Mouse (Mus musculus) lung, adult 10 weeks (tissue): ENCODE results near the gene D030056L22Rik. TPM values are rescaled to one million over a fixed set of nuclear protein-coding genes. Genes with fewer than 3 reads are reported as not detected.

Experiments used
- polyA plus RNA-seq: library from polyadenylated mRNA; stranded (reverse); fragments of 350-450 nt; fragmentation: Illumina TruSeq; extraction: RNeasy Lipid Tissue Mini Kit (QIAGEN cat#74804); gene quantifications from one replicate; pipeline ENCODE4 v1.2.3, GENCODE M21; 2014; ENCODE audit warnings: low read depth, low replicate concordance; ENCODE audit not compliant: insufficient read depth

Gene D030056L22Rik
- polyA plus RNA-seq = 21.4 TPM

DNA sequence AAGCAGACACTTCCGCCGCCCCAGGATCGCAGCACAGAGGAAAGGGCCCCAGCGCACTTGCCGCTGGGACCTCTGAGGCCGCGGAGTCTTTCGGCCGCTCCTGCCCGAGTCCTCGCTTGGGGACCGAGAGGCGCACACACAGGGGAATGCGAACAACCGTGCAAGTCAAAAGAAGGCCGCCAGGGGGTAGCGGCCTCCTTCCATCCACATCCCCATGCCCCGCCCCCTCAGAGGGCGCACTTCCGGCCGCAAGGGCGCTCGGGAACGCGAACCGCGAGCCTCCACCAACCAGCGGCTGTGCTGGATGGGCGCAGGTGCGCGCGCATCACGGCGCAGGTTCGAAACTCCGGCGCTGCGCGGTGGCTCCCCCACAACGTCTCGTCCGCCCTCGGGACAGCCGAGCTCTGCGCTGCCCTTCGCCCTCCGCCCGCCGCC, at the start of gene D030056L22Rik:
D030056L22Rik (plus strand) TSS at position 328 of the 435 bp plus-strand sequence.

DNA sequence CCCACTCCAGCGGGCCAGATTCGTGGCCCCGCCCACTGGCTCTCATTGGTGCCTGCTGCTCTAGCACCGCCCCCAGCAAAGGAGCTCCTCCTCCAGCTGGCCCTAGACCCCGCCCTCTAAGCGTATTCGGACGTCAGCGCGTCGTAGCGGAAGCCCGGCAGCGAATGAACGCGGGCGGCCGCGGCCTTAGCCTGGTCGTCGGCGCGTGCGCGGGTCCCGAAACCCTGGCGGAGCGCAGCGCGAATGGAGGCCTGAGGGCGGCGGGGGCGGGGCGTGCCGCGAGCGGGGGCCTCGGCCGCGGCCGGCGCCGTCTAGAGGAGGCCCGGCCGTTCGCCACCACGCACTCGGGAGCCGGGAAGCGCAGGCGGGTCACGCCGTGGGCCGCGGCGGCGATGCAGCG, 42.4 kb upstream of the D030056L22Rik start, which contains the start of gene Carnmt1:
Carnmt1 (plus strand) TSS at position 157 of the 400 bp plus-strand sequence.

DNA sequence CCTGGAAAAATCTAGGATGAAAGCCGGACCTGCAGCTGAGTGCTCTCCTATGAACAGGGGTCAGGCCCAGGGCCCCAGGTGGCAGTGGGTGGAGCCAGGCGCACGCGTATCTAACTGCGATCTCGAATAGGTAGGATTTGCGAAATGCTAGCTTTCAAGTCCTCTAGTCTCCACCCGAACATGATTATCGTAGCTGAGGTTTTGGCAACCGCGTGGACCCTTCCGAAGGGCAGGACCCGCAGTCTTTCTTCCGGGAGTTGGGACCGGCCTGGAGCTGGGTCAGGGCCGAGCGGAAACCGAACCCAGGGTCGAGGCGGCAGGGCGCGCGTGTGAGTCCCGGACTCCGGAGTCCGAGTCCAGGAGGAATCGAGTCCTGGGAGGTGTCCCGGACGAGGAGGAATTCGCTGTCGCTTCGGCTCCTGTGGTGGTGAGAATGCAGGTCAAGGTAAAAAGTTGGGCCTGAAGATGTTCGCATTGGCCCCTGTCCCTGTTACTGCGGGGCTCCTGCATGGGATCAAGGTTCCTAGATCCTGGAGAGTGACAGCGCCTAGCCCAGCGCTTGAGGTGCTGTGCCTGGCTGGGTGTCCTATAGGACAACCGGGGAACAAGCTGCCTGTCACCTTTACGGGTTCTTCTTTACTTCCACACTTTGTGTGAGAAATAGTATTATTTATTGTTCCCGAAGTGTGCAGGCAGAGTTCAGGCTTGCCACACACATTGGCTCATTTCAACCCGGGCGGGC, 36.8 kb downstream of the D030056L22Rik start, which contains the start of gene Trpm6:
Trpm6 (plus strand) TSS at position 386 of the 742 bp plus-strand sequence.

Other genes starting within 250 kb of the D030056L22Rik start
- 152 TPM for gene Ostf1, start 81.4 kb upstream of the D030056L22Rik start, polyA plus RNA-seq
- 4.1 TPM for gene Nmrk1, start 81.2 kb upstream of the D030056L22Rik start, polyA plus RNA-seq
- gene Carnmt1, start 42.4 kb upstream of the D030056L22Rik start, polyA plus RNA-seq = 10.4 TPM
- 4.8 TPM for gene Trpm6, start 36.8 kb downstream of the D030056L22Rik start, polyA plus RNA-seq